Mouse (Mus musculus): Measurements from ENCODE around the gene H1fx.

DNA sequence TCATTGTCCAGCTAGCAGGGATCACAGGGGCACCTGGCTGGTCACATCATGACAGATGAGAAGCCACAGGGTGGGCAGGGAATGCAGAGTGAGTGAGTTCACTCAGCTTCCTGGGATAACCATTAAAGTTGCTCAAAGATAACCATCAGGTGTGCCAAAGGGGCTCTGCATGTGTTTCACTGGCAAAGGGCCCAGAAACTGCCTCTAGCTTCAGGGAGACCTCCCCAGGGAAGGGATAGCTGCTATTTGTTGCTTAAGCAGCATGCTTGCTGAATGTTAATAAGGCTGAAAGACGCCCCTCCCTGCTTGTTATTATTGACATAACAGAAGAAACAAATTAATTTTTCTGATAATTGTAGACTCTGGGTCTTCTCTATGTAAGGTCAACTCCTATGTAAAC is 10.4 kb upstream of the H1fx start:
- TF ChIP-seq CTCF (IDR thresholded peaks at IDR 0.05; ENCODE audit: low read depth) (no peak), EP300 (optimal IDR thresholded peaks at IDR 0.05) (no peak)

Measured in stomach, postnatal 0 days (tissue).